Mouse (Mus musculus): ENCODE results near the gene Trpm5. TPM values are rescaled to one million over a fixed set of nuclear protein-coding genes. Genes with fewer than 3 reads are reported as not detected.

Trpm5 gene
- polyA plus RNA-seq, 1 experiment, result 13.1 TPM

GRCm38 (mm10) chr7:143069751-143070400 is 24.6 kb downstream of the Trpm5 start:
- peaks cover 16% of the 10 kb centered on the region for H3K4me1 ChIP-seq (ENCODE audit: control insufficient read depth, insufficient read depth, insufficient read length, low read length)
- no peaks in the 10 kb centered on the region for H3K27me3 ChIP-seq (ENCODE audit: control insufficient read depth, insufficient read depth, low read length)
- peaks cover 22% of the 10 kb centered on the region for H3K36me3 ChIP-seq (ENCODE audit: control insufficient read depth, insufficient read depth, low read length)
- peak overlapping the region; percentile 70 for H3K4me3 ChIP-seq (ENCODE audit: low read depth, low read length)
- TF ChIP-seq CTCF (IDR thresholded peaks at IDR 0.05; ENCODE audit: extremely low read depth, insufficient read length, insufficient replicate concordance, low read depth, low read length) (no peak), POLR2A (IDR thresholded peaks at IDR 0.05; ENCODE audit: low read depth, low read length) (no peak)
- peak overlapping the region; percentile 20 for H3K27ac ChIP-seq (ENCODE audit: insufficient read depth, low read depth, low read length)
- 6% methylated on average over 30 of the region's 30 CpGs for WGBS

DNA sequence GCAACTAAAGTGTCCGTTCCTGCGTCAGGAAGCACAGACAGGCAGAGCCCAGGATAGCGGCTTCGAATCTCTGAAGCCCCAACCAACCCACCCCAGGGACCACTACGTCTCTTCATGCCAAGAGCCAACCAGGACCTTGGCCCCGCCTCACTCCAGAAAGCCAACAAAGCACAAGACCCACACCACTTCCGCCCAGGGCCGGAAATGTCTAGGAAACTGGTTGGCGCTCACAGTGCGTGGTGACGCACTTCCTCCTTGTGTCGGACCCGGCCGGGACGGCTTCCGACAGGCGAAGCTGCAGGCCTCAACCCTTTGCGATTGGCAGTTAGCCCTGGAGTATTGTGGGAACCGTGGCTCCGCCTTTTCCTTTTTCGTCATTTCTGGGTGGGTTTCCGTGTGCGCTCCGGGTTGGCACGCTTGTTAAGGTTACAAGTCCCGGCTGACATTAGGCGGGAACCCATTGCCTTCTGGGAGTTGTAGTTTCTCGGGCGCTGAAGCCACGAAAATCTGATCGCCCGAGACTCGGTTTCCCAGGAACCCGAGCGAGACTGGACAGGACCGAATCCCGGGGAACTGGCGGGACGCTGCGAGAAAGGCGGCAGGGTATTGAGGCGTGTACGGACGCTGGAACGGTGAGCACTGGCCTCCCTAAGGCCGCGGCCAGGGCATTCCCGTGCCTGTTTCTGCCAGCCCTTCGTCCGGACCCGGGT is 25.4 kb downstream of the Trpm5 start, which contains the start of gene Tssc4:
Tssc4 (plus strand) TSS at position 368 of the 710 bp plus-strand sequence.
- peak; percentile 46 for TF ChIP-seq POLR2A (IDR thresholded peaks at IDR 0.05; ENCODE audit: low read depth, low read length)
- TF ChIP-seq CTCF (IDR thresholded peaks at IDR 0.05; ENCODE audit: extremely low read depth, insufficient read length, insufficient replicate concordance, low read depth, low read length), result no peak
- H3K27me3 ChIP-seq (ENCODE audit: control insufficient read depth, insufficient read depth, low read length), result no peaks in the 10 kb centered on the region
- H3K36me3 ChIP-seq (ENCODE audit: control insufficient read depth, insufficient read depth, low read length), result peaks cover 26% of the 10 kb centered on the region
- 1% methylated on average over 51 of the region's 51 CpGs for whole genome bisulfite sequencing
- H3K4me1 ChIP-seq (ENCODE audit: control insufficient read depth, insufficient read depth, insufficient read length, low read length), result peaks cover 16% of the 10 kb centered on the region
- peak within 1 kb of the TSS; percentile 38 for H3K27ac ChIP-seq (ENCODE audit: insufficient read depth, low read depth, low read length)
- peak within 1 kb of the TSS; percentile 70 for H3K4me3 ChIP-seq (ENCODE audit: low read depth, low read length)

DNA sequence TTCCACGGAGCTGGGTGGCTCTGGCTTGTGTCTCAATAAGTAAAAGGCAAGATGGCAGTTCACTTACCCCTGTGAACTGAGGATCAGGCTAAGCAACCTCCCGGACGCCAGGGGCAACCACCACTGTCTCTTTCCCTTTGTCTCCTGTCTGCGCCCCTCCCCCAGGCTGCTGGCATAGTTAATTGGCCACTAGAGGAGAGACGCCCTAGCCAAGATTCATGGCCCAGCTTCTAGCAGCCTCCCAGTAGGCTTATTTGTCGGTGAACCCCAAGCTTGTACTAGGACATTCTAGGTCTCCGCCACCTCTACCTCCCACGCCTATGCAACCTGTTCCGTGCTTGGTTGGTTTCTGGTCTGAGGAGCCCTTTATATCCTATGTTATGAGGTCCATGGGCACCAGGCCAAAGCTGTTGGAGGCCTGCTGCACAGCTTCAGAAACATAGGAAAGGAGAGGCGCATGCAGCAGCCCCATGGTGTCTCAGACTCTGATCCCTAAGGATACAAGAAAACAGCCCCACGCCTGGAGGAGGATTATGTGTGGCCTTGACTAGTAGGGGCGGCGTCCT is 26.0 kb downstream of the Trpm5 start:
- peak overlapping the region; percentile 70 for H3K4me3 ChIP-seq (ENCODE audit: low read depth, low read length)
- peaks cover 16% of the 10 kb centered on the region for H3K4me1 ChIP-seq (ENCODE audit: control insufficient read depth, insufficient read depth, insufficient read length, low read length)
- no peaks in the 10 kb centered on the region for H3K27me3 ChIP-seq (ENCODE audit: control insufficient read depth, insufficient read depth, low read length)
- peaks cover 30% of the 10 kb centered on the region for H3K36me3 ChIP-seq (ENCODE audit: control insufficient read depth, insufficient read depth, low read length)
- H3K27ac ChIP-seq (ENCODE audit: insufficient read depth, low read depth, low read length), result peak overlapping the region; percentile 38
- 56% methylated on average over 13 of the region's 13 CpGs for WGBS
- TF ChIP-seq CTCF (IDR thresholded peaks at IDR 0.05; ENCODE audit: extremely low read depth, insufficient read length, insufficient replicate concordance, low read depth, low read length) (no peak), POLR2A (IDR thresholded peaks at IDR 0.05; ENCODE audit: low read depth, low read length) (no peak)

GRCm38 (mm10) chr7:143067897-143068296 is 26.5 kb downstream of the Trpm5 start:
- WGBS, result 89% methylated on average over 3 of the region's 3 CpGs
- TF ChIP-seq POLR2A (IDR thresholded peaks at IDR 0.05; ENCODE audit: low read depth, low read length), result no peak
- no peak for TF ChIP-seq CTCF (IDR thresholded peaks at IDR 0.05; ENCODE audit: extremely low read depth, insufficient read length, insufficient replicate concordance, low read depth, low read length)
- no peak overlapping the region for H3K27ac ChIP-seq (ENCODE audit: insufficient read depth, low read depth, low read length)

DNA sequence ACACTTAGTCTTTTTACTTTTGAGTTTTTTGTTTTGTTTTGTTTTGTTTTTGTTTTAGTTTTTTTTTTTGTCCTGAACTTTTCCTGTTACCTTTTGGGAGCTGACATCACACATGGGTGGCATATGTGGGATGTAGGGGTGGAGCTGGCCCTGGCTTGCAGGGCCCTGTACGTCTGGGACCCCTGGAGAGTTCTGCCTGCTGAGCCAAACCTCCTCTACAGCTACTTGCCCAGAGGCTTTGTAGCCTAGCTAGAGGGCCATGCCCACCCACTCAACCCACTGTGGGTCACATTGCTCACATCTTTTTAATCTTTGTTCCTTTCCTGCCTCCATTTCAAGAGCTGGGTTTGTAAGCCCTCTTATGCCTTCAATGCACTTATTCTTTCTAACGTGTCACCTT is 27.0 kb downstream of the Trpm5 start:
- peaks cover 37% of the 10 kb centered on the region for H3K36me3 ChIP-seq (ENCODE audit: control insufficient read depth, insufficient read depth, low read length)
- WGBS, result 79% methylated on average over 2 of the region's 2 CpGs
- no peaks in the 10 kb centered on the region for H3K27me3 ChIP-seq (ENCODE audit: control insufficient read depth, insufficient read depth, low read length)
- H3K4me3 ChIP-seq (ENCODE audit: low read depth, low read length), result no peak overlapping the region
- no peak overlapping the region for H3K27ac ChIP-seq (ENCODE audit: insufficient read depth, low read depth, low read length)
- TF ChIP-seq CTCF (IDR thresholded peaks at IDR 0.05; ENCODE audit: extremely low read depth, insufficient read length, insufficient replicate concordance, low read depth, low read length), result no peak
- no peak for TF ChIP-seq POLR2A (IDR thresholded peaks at IDR 0.05; ENCODE audit: low read depth, low read length)
- peaks cover 19% of the 10 kb centered on the region for H3K4me1 ChIP-seq (ENCODE audit: control insufficient read depth, insufficient read depth, insufficient read length, low read length)

More at GRCm38 (mm10) chr7:143067897-143068296, 26.5 kb downstream of the Trpm5 start:
- peaks cover 16% of the 10 kb centered on the region for H3K4me1 ChIP-seq (ENCODE audit: control insufficient read depth, insufficient read depth, insufficient read length, low read length)
- no peak overlapping the region for H3K4me3 ChIP-seq (ENCODE audit: low read depth, low read length)
- no peaks in the 10 kb centered on the region for H3K27me3 ChIP-seq (ENCODE audit: control insufficient read depth, insufficient read depth, low read length)
- peaks cover 34% of the 10 kb centered on the region for H3K36me3 ChIP-seq (ENCODE audit: control insufficient read depth, insufficient read depth, low read length)

DNA sequence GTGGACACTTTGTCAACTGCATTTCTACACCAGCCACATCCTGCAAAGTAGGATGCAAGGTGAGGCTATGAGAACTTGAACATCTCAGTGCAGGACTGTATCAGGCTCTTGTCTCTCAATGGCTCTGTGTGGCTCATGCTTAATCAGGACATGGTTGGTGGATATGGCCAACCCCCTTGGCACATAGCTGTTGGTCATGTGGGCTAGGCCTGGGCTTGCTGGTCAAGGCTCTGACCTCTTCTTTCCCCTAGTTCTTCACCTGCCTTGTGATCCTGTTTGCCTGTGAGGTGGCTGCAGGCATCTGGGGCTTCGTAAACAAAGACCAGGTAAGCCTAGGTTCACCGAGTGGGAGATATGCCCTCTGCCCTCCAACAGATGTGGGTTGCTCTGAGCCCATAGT is 28.8 kb downstream of the Trpm5 start:
- WGBS, result 81% methylated on average over 2 of the region's 2 CpGs
- H3K36me3 ChIP-seq (ENCODE audit: control insufficient read depth, insufficient read depth, low read length), result peaks cover 43% of the 10 kb centered on the region

GRCm38 (mm10) chr7:143064226-143064625 is 30.2 kb downstream of the Trpm5 start:
- Histone ChIP-seq H3K4me3 (ENCODE audit: low read depth, low read length) (no peak overlapping the region), H3K36me3 (ENCODE audit: control insufficient read depth, insufficient read depth, low read length) (peaks cover 43% of the 10 kb centered on the region), H3K27me3 (ENCODE audit: control insufficient read depth, insufficient read depth, low read length) (no peaks in the 10 kb centered on the region), H3K4me1 (ENCODE audit: control insufficient read depth, insufficient read depth, insufficient read length, low read length) (peaks cover 20% of the 10 kb centered on the region), H3K27ac (ENCODE audit: insufficient read depth, low read depth, low read length) (no peak overlapping the region)
- no peak for TF ChIP-seq POLR2A (IDR thresholded peaks at IDR 0.05; ENCODE audit: low read depth, low read length)
- TF ChIP-seq CTCF (IDR thresholded peaks at IDR 0.05; ENCODE audit: extremely low read depth, insufficient read length, insufficient replicate concordance, low read depth, low read length), result no peak
- WGBS, result 79% methylated on average over 6 of the region's 6 CpGs

More for the DNA sequence above, 28.8 kb downstream of the Trpm5 start:
- Histone ChIP-seq H3K27ac (ENCODE audit: insufficient read depth, low read depth, low read length) (no peak overlapping the region), H3K27me3 (ENCODE audit: control insufficient read depth, insufficient read depth, low read length) (no peaks in the 10 kb centered on the region), H3K4me3 (ENCODE audit: low read depth, low read length) (no peak overlapping the region), H3K4me1 (ENCODE audit: control insufficient read depth, insufficient read depth, insufficient read length, low read length) (peaks cover 20% of the 10 kb centered on the region)
- TF ChIP-seq POLR2A (IDR thresholded peaks at IDR 0.05; ENCODE audit: low read depth, low read length) (no peak), CTCF (IDR thresholded peaks at IDR 0.05; ENCODE audit: extremely low read depth, insufficient read length, insufficient replicate concordance, low read depth, low read length) (no peak)

Data from small intestine, adult 2 months (tissue).